Mouse (Mus musculus): Measurements from ENCODE around the gene Angptl2.

Gene Angptl2

DNA sequence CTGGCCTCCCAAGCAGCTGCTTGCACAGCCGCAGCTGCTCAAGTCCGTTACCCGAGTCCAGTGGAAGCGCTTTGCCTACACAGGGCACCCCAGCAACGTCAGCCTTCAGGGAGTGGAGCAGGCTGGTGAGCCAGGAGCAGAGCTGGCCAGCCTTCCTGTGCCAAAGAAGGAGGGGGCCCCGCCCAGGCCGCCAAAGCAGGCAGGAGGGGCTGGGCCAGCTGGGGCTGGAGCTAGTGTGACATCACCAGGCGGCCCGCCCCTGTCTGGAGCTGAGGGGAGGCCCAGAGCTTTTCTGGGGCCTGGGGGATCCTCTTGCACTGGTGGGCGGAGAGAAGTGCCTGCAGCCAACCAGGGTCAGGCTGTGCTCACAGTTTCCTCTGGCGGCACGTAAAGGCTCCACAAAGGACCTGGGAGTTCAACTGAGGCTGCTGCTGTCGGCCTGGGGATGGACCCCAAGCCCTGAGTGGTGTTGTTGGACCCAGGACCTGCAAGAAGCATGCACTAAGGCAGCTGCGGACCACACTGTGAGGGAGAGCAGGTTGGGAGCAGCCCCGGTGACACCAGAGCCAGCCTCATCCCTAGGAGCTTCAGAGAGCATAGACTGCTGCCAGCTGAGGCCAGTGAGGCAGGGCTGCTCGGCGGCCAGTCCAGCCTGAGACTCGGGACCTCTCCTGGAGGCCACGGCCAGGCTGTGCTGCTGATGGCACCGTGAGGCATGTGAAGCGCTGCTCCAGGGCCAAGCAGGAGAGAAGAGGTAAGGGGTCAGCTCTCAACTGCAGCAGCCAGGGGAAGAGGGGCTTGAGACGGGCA lies at the start of gene Angptl2:
Angptl2 (plus strand) TSS at position 370 of the 810 bp plus-strand sequence.
- no peaks in the 10 kb centered on the region for H3K9me3 ChIP-seq (ENCODE audit: low read length)
- H3K4me3 ChIP-seq (replicated peaks; ENCODE audit: low read length) = peak within 1 kb of the TSS; percentile 75
- TF ChIP-seq NANOG (IDR thresholded peaks at IDR 0.05; ENCODE audit: borderline replicate concordance, low read length) (no peak), CTCF (conservative IDR thresholded peaks at IDR 0.05; ENCODE audit: low read length) (no peak), POU5F1 (IDR thresholded peaks at IDR 0.05; ENCODE audit: borderline replicate concordance, low read length) (no peak)
- peaks cover 40% of the 10 kb centered on the region for H3K4me1 ChIP-seq (replicated peaks; ENCODE audit: low read depth, low read length)
- H3K36me3 ChIP-seq (ENCODE audit: insufficient read depth, low read length) = 0 out of 2 replicates have a peak, but pooled peaks cover 5% of the 10 kb centered on the region
- H3K27me3 ChIP-seq (ENCODE audit: insufficient read depth, low read length) = no peaks in the 10 kb centered on the region

- no peak for TF ChIP-seq NANOG (IDR thresholded peaks at IDR 0.05; ENCODE audit: borderline replicate concordance, low read length)
- no peak for TF ChIP-seq CTCF (conservative IDR thresholded peaks at IDR 0.05; ENCODE audit: low read length)
- TF ChIP-seq POU5F1 (IDR thresholded peaks at IDR 0.05; ENCODE audit: borderline replicate concordance, low read length) = no peak
- no peaks in the 10 kb centered on the region; the same call in 1 of the 2 replicates for H3K4me1 ChIP-seq (replicated peaks; ENCODE audit: low read depth, low read length)
- peaks cover 26% of the 10 kb centered on the region for H3K36me3 ChIP-seq (ENCODE audit: insufficient read depth, low read length)
- no peaks in the 10 kb centered on the region for H3K9me3 ChIP-seq (ENCODE audit: low read length)
- H3K4me3 ChIP-seq (replicated peaks; ENCODE audit: low read length) = no peak overlapping the region
- H3K27me3 ChIP-seq (ENCODE audit: insufficient read depth, low read length) = no peaks in the 10 kb centered on the region
Observed at GRCm38 (mm10) chr2:33167060-33167459, 48.8 kb upstream of the Angptl2 start.

- Histone ChIP-seq H3K4me3 (replicated peaks; ENCODE audit: low read length) (no peak overlapping the region), H3K36me3 (ENCODE audit: insufficient read depth, low read length) (peaks cover 46% of the 10 kb centered on the region), H3K9me3 (ENCODE audit: low read length) (no peaks in the 10 kb centered on the region), H3K4me1 (replicated peaks; ENCODE audit: low read depth, low read length) (no peaks in the 10 kb centered on the region; the same call in 1 of the 2 replicates), H3K27me3 (ENCODE audit: insufficient read depth, low read length) (no peaks in the 10 kb centered on the region)
- TF ChIP-seq POU5F1 (IDR thresholded peaks at IDR 0.05; ENCODE audit: borderline replicate concordance, low read length) (no peak), NANOG (IDR thresholded peaks at IDR 0.05; ENCODE audit: borderline replicate concordance, low read length) (no peak), CTCF (conservative IDR thresholded peaks at IDR 0.05; ENCODE audit: low read length) (no peak)
Observed at GRCm38 (mm10) chr2:33169445-33169844, 46.4 kb upstream of the Angptl2 start.

DNA sequence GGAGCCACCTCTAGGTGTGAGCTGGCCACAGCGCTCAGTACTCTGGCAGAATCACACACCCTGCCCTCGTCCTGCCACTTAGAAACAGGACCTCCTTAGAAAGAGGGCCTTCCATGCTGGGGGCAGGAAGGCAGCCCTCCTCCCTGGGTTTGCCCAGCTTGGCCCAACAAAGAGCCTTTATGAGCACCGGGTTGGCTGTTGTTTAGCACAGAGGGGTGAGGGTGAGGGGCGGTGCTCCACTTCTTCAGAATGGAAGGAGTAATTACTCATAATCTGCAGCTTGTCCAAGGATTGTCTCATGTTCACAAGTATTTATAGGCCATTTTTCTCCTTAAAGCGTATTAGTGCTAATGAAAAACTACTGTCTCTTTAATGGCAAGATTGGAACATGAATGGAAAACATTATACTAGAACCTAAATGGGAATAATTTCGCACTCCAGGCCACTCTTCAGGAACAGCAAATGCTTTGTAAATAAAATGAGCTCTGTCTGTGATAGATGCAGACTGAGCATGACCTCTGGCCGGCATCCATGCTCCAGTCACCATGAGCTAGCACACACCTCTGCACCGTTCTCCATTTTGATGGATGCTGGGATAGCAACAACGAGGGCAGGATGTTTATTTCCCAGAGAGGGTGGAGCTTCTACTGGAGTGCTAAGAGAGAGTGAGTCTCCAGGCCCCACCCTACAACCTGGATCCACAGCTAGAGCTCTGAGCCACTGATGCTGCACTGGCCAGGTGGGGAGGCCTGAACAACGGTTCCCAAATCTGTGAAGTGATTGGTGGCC lies 44.9 kb upstream of the Angptl2 start:
- peaks cover 46% of the 10 kb centered on the region for H3K36me3 ChIP-seq (ENCODE audit: insufficient read depth, low read length)
- H3K4me3 ChIP-seq (replicated peaks; ENCODE audit: low read length) = no peak overlapping the region
- no peaks in the 10 kb centered on the region for H3K9me3 ChIP-seq (ENCODE audit: low read length)
- TF ChIP-seq NANOG (IDR thresholded peaks at IDR 0.05; ENCODE audit: borderline replicate concordance, low read length) (no peak), CTCF (conservative IDR thresholded peaks at IDR 0.05; ENCODE audit: low read length) (no peak), POU5F1 (IDR thresholded peaks at IDR 0.05; ENCODE audit: borderline replicate concordance, low read length) (no peak)
- H3K27me3 ChIP-seq (ENCODE audit: insufficient read depth, low read length) = no peaks in the 10 kb centered on the region
- H3K4me1 ChIP-seq (replicated peaks; ENCODE audit: low read depth, low read length) = no peaks in the 10 kb centered on the region; the same call in 1 of the 2 replicates

- Histone ChIP-seq H3K36me3 (ENCODE audit: insufficient read depth, low read length) (peaks cover 30% of the 10 kb centered on the region), H3K9me3 (ENCODE audit: low read length) (no peaks in the 10 kb centered on the region), H3K4me3 (replicated peaks; ENCODE audit: low read length) (no peak overlapping the region), H3K4me1 (replicated peaks; ENCODE audit: low read depth, low read length) (peaks cover 1% of the 10 kb centered on the region; the same call in 1 of the 2 replicates), H3K27me3 (ENCODE audit: insufficient read depth, low read length) (no peaks in the 10 kb centered on the region)
- TF ChIP-seq POU5F1 (IDR thresholded peaks at IDR 0.05; ENCODE audit: borderline replicate concordance, low read length) (no peak), CTCF (conservative IDR thresholded peaks at IDR 0.05; ENCODE audit: low read length) (no peak), NANOG (IDR thresholded peaks at IDR 0.05; ENCODE audit: borderline replicate concordance, low read length) (no peak)
Observed at GRCm38 (mm10) chr2:33173126-33173525, 42.7 kb upstream of the Angptl2 start.

GRCm38 (mm10) chr2:33173686-33174085 lies 42.2 kb upstream of the Angptl2 start:
- no peaks in the 10 kb centered on the region for H3K27me3 ChIP-seq (ENCODE audit: insufficient read depth, low read length)
- TF ChIP-seq NANOG (IDR thresholded peaks at IDR 0.05; ENCODE audit: borderline replicate concordance, low read length) = no peak
- TF ChIP-seq POU5F1 (IDR thresholded peaks at IDR 0.05; ENCODE audit: borderline replicate concordance, low read length) = no peak
- no peak for TF ChIP-seq CTCF (conservative IDR thresholded peaks at IDR 0.05; ENCODE audit: low read length)
- H3K4me3 ChIP-seq (replicated peaks; ENCODE audit: low read length) = no peak overlapping the region
- H3K36me3 ChIP-seq (ENCODE audit: insufficient read depth, low read length) = peaks cover 25% of the 10 kb centered on the region
- peaks cover 7% of the 10 kb centered on the region for H3K4me1 ChIP-seq (replicated peaks; ENCODE audit: low read depth, low read length)
- H3K9me3 ChIP-seq (ENCODE audit: low read length) = no peaks in the 10 kb centered on the region

DNA sequence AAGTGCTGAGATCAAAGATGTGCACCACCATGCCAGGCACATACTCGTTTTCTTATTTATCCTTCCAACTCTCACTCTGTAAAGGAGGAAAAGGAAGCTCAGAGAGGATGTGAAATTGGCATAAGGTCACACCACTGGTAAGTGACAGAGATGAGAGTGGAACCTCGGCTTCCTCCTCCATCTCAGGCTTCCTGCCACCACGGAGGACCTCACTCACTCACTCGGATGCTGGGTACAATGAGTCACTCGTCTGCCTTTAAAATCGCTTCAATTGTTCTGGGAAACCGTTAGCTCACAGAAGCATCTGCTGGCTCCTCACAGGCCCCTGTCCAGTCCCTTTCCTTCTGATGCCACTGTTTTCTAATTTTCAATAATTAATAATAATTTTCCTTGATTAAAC lies 39.4 kb upstream of the Angptl2 start:
- TF ChIP-seq CTCF (conservative IDR thresholded peaks at IDR 0.05; ENCODE audit: low read length) = no peak
- no peak for TF ChIP-seq POU5F1 (IDR thresholded peaks at IDR 0.05; ENCODE audit: borderline replicate concordance, low read length)
- no peak for TF ChIP-seq NANOG (IDR thresholded peaks at IDR 0.05; ENCODE audit: borderline replicate concordance, low read length)
- no peak overlapping the region for H3K4me3 ChIP-seq (replicated peaks; ENCODE audit: low read length)
- peaks cover 23% of the 10 kb centered on the region for H3K36me3 ChIP-seq (ENCODE audit: insufficient read depth, low read length)
- H3K9me3 ChIP-seq (ENCODE audit: low read length) = no peaks in the 10 kb centered on the region
- H3K4me1 ChIP-seq (replicated peaks; ENCODE audit: low read depth, low read length) = peaks cover 23% of the 10 kb centered on the region
- H3K27me3 ChIP-seq (ENCODE audit: insufficient read depth, low read length) = no peaks in the 10 kb centered on the region

DNA sequence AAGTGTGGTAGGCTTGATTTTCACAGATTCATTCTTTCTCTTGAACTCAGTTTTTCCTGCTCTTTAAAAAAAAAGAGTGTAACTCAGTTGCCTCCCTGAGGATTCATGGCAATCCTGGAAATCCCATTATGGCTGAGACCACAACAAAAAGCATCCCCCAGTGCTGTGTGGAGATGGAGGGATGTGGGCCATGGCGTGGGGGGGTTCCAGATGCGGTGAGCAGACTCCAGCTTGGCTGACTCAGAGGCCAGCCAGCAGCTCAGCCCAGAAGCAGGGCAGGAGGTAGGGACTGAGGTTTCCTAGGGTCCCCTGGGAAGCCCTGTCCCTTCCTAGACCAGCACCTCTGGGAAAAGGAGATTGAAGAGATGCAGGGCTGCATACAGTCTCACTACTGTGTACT lies 38.9 kb upstream of the Angptl2 start:
- peaks cover 23% of the 10 kb centered on the region for H3K4me1 ChIP-seq (replicated peaks; ENCODE audit: low read depth, low read length)
- H3K36me3 ChIP-seq (ENCODE audit: insufficient read depth, low read length) = peaks cover 22% of the 10 kb centered on the region
- TF ChIP-seq POU5F1 (IDR thresholded peaks at IDR 0.05; ENCODE audit: borderline replicate concordance, low read length) (no peak), NANOG (IDR thresholded peaks at IDR 0.05; ENCODE audit: borderline replicate concordance, low read length) (no peak), CTCF (conservative IDR thresholded peaks at IDR 0.05; ENCODE audit: low read length) (no peak)
- H3K9me3 ChIP-seq (ENCODE audit: low read length) = no peaks in the 10 kb centered on the region
- no peaks in the 10 kb centered on the region for H3K27me3 ChIP-seq (ENCODE audit: insufficient read depth, low read length)
- H3K4me3 ChIP-seq (replicated peaks; ENCODE audit: low read length) = no peak overlapping the region

Measured in E14TG2a.4 (cell line).